Mouse (Mus musculus) ES-Bruce4 (cell line): ENCODE data around the gene Lmf2.

ENCODE experiments used
- CTCF ChIP-seq: IDR thresholded peaks from one replicate; pipeline ENCODE4 v1.8.1; 2011; ENCODE audit warnings: low read depth, low read length
- EP300 ChIP-seq: IDR thresholded peaks from 2 replicates; pipeline ENCODE4 v1.6.1; 2011; ENCODE audit warnings: low read depth, low read length; ENCODE audit not compliant: insufficient read depth
- POLR2A ChIP-seq: IDR thresholded peaks from one replicate; pipeline ENCODE4 v1.8.1; 2011; ENCODE audit warnings: low read length; ENCODE audit not compliant: insufficient read depth

GRCm38 (mm10) chr15:89399716-89400115, 44.3 kb upstream of the Lmf2 start:
- TF ChIP-seq CTCF (no peak), POLR2A (no peak), EP300 (peak; percentile 90)
